Mouse (Mus musculus) left cerebral cortex, adult 11 months (tissue): ENCODE measurements at regions not wholly inside any gene's neighbourhood (a gene's known extent, or its start where the extent isn't known, plus 50 kb on each side); places are given as distances from the start of the nearest gene placed in this dataset.

Experiments
- DNase-seq: peaks from one replicate; pipeline ENCODE4 v3.0.0; 2022; ENCODE audit warnings: low spot score

- no peak for DNase-seq
Measured at GRCm38 (mm10) chr9:73319704-73320307, 206.6 kb downstream of the Rsl24d1 start.

DNA sequence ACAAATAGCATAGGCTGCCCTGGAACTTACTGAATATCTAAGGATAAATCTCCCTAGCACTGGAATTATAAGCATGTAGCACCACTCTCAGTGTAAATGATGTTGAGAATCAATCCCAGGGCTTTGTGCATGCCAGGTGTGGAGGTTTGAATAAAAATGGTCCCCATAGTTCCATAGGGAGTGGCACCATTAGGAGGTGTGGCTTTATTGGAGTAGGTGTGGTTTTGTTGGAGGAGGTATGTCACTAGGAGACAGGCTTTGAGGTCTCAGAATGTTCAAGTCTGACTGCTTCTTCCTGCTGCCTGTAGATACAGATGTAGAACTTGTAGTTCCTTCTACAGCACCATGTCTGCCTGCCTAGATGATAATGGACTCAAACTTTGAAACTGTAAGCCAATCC lies 217.8 kb downstream of the Rsl24d1 start:
- no peak for DNase-seq

DNA sequence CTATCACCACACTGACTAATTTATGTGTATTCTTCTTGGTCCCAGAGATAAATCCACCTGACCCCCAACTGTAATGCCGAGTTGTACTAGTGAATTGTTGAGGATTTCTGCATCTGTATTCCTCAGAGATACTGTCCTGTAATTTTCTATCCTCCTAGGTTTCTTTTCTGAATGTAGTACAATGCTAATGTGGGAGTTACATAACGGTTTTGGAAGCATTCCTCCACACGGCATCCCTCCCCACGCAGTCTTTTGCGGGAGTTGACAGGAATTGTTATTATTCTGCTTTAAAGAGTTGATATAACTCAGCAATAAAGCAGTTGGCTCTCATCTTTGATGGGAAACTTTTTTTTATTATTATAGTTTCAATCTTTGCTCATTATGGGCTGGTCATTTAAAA lies 222.8 kb downstream of the Rsl24d1 start:
- no peak for DNase-seq

DNA sequence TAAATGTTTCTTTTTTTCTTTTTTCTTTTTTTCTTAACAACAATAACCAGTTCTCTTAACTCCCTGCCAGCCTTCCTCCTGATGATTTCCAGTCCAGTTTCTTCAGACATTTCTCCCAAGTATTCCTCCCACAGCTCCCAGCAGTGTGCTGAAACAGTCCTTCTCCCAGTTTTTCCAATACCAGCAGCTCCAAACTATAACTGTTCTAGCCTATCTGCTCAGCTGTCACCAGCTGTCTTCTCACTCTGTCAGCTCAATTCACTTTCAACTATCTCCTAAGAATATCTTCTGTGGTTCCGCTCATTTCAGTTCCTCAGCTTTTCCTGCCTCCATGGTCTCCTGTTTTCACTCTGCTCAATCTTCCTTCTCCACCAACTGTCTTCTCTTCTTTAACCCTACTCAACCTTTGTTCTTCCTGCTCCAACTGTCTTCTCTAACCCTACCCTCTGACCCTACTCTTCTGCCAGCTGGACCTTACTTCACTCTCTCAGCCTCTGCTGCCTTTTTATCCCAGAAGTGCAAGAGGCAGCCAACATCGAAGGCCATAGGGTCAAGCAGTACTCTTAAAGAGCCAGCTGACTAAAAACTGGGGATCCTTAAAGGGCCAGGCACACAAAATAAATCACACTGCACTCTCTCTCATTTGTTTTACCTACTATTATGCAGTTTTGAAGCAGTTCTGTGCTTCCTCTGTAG lies 224.0 kb downstream of the Rsl24d1 start:
- no peak for DNase-seq

DNA sequence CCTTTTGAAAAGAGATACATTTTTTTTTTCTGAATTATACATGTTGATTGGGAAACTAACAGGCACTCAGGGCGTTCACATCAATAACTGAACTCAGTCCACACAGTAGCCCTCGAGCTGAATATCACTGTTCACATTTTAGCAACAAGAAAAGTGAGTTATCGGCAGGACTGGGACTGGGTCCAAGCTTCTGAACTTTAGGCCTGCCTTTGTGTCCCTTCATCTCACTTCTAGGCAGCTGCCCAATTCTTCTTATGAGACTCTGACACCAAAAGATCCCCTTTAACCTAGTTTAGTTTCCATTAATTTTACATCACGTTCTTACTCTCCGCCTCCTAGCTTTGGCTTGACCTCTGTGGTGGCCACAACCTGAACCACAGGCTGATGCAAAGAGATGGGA lies 242.7 kb downstream of the Rsl24d1 start:
- no peak for DNase-seq

DNA sequence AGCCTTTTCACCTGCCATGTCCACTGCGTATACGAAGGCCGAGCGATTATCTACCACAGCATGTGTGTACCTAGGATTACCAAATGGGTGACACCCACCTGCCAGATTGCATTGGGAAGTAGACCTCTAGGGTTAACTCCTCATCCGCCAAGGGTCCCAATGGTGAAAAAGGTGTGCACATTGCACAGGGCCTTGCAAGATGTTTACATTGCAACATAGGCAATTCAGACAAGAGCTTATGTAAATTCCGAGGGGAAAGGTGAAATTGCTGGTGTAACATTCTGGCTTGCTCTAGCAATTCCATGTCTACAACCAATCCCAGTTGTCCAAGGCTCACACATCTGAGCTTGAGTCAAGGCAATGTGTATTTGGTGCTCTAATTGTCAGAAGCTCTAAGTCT lies 245.7 kb downstream of the Rsl24d1 start:
- no peak for DNase-seq

- DNase-seq, result no peak
Measured at GRCm38 (mm10) chr9:73380768-73381167, 267.5 kb downstream of the Rsl24d1 start.

- no peak for DNase-seq
Measured at GRCm38 (mm10) chr9:73392036-73392435, 278.8 kb downstream of the Rsl24d1 start.

DNA sequence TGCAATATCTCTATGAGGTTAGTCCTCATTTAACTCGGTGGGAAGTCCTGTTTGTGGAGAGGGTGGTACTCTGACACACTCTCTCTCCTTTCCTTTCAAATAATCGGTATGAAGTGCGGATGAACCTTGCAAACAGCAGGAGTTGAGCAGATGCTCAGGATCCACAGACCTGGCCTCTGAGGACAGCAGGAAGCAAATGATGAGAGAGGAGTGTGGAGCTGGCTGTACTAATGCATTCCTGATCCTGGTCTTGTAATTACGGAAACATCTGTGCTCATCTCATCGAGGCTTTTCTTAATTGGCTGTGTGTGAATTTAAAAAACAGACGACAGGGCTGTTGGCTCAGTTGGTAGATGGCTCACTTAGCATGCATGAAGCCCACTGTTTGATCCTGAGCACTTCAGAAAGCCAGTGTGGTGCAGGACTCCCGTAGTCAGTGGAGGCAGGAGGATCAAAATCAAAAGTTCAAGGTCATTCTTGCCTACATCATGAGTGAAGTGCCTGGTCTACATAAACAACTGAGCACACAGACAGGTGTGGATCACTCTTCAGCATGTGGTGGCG lies 300.2 kb downstream of the Rsl24d1 start:
- DNase-seq, result no peak

GRCm38 (mm10) chr9:73416084-73416777 lies 303.0 kb downstream of the Rsl24d1 start:
- DNase-seq, result no peak
